Mouse (Mus musculus): Measurements from ENCODE around the gene Gm49387. TPM values are rescaled to one million over a fixed set of nuclear protein-coding genes. Genes with fewer than 3 reads are reported as not detected.

Gm49387 gene
- polyA plus RNA-seq, 1 experiment = not detected

GRCm38 (mm10) chr14:31653101-31653875 is 12.6 kb upstream of the Gm49387 start:
- no peaks in the 10 kb centered on the region for H3K36me3 ChIP-seq (ENCODE audit: control insufficient read depth, insufficient read depth, low read length, poor library complexity, severe bottlenecking)
- H3K9me3 ChIP-seq (replicated peaks; ENCODE audit: control insufficient read depth, insufficient read depth, low read length, poor library complexity, severe bottlenecking) = no peaks in the 10 kb centered on the region; the same call in 1 of the 2 replicates
- H3K27me3 ChIP-seq (ENCODE audit: control insufficient read depth, insufficient read depth, low read length, poor library complexity, severe bottlenecking) = no peaks in the 10 kb centered on the region
- H3K4me3 ChIP-seq (ENCODE audit: low read depth, low read length) = no peak overlapping the region
- no peak for TF ChIP-seq CTCF (IDR thresholded peaks at IDR 0.05; ENCODE audit: low read depth, low read length)
- TF ChIP-seq EP300 (IDR thresholded peaks at IDR 0.05; ENCODE audit: insufficient read depth, low read depth, low read length) = no peak
- no peak for TF ChIP-seq POLR2A (IDR thresholded peaks at IDR 0.05; ENCODE audit: insufficient read depth, low read length)
- H3K9ac ChIP-seq (ENCODE audit: low read depth, poor library complexity, severe bottlenecking) = no peak overlapping the region
- H3K27ac ChIP-seq (ENCODE audit: insufficient read depth, low read length) = no peak overlapping the region
- H3K4me1 ChIP-seq (ENCODE audit: control insufficient read depth, insufficient read depth, low read length) = no peaks in the 10 kb centered on the region

GRCm38 (mm10) chr14:31652624-31653023 is 11.9 kb upstream of the Gm49387 start:
- Histone ChIP-seq H3K27ac (ENCODE audit: insufficient read depth, low read length) (no peak overlapping the region), H3K36me3 (ENCODE audit: control insufficient read depth, insufficient read depth, low read length, poor library complexity, severe bottlenecking) (no peaks in the 10 kb centered on the region), H3K27me3 (ENCODE audit: control insufficient read depth, insufficient read depth, low read length, poor library complexity, severe bottlenecking) (no peaks in the 10 kb centered on the region), H3K9me3 (replicated peaks; ENCODE audit: control insufficient read depth, insufficient read depth, low read length, poor library complexity, severe bottlenecking) (no peaks in the 10 kb centered on the region; the same call in 1 of the 2 replicates), H3K9ac (ENCODE audit: low read depth, poor library complexity, severe bottlenecking) (no peak overlapping the region), H3K4me3 (ENCODE audit: low read depth, low read length) (no peak overlapping the region), H3K4me1 (ENCODE audit: control insufficient read depth, insufficient read depth, low read length) (no peaks in the 10 kb centered on the region)
- no peak for TF ChIP-seq POLR2A (IDR thresholded peaks at IDR 0.05; ENCODE audit: insufficient read depth, low read length)
- no peak for TF ChIP-seq CTCF (IDR thresholded peaks at IDR 0.05; ENCODE audit: low read depth, low read length)
- no peak for TF ChIP-seq EP300 (IDR thresholded peaks at IDR 0.05; ENCODE audit: insufficient read depth, low read depth, low read length)

GRCm38 (mm10) chr14:31652106-31652505 is 11.4 kb upstream of the Gm49387 start:
- no peaks in the 10 kb centered on the region; the same call in 1 of the 2 replicates for H3K9me3 ChIP-seq (replicated peaks; ENCODE audit: control insufficient read depth, insufficient read depth, low read length, poor library complexity, severe bottlenecking)
- H3K36me3 ChIP-seq (ENCODE audit: control insufficient read depth, insufficient read depth, low read length, poor library complexity, severe bottlenecking) = no peaks in the 10 kb centered on the region
- TF ChIP-seq EP300 (IDR thresholded peaks at IDR 0.05; ENCODE audit: insufficient read depth, low read depth, low read length) = no peak
- no peak for TF ChIP-seq CTCF (IDR thresholded peaks at IDR 0.05; ENCODE audit: low read depth, low read length)
- TF ChIP-seq POLR2A (IDR thresholded peaks at IDR 0.05; ENCODE audit: insufficient read depth, low read length) = no peak
- no peak overlapping the region for H3K9ac ChIP-seq (ENCODE audit: low read depth, poor library complexity, severe bottlenecking)
- no peaks in the 10 kb centered on the region for H3K4me1 ChIP-seq (ENCODE audit: control insufficient read depth, insufficient read depth, low read length)
- no peaks in the 10 kb centered on the region for H3K27me3 ChIP-seq (ENCODE audit: control insufficient read depth, insufficient read depth, low read length, poor library complexity, severe bottlenecking)
- H3K4me3 ChIP-seq (ENCODE audit: low read depth, low read length) = no peak overlapping the region
- H3K27ac ChIP-seq (ENCODE audit: insufficient read depth, low read length) = no peak overlapping the region

- Histone ChIP-seq H3K9ac (ENCODE audit: low read depth, poor library complexity, severe bottlenecking) (no peak overlapping the region), H3K27ac (ENCODE audit: insufficient read depth, low read length) (no peak overlapping the region), H3K27me3 (ENCODE audit: control insufficient read depth, insufficient read depth, low read length, poor library complexity, severe bottlenecking) (no peaks in the 10 kb centered on the region), H3K36me3 (ENCODE audit: control insufficient read depth, insufficient read depth, low read length, poor library complexity, severe bottlenecking) (no peaks in the 10 kb centered on the region), H3K4me1 (ENCODE audit: control insufficient read depth, insufficient read depth, low read length) (no peaks in the 10 kb centered on the region), H3K4me3 (ENCODE audit: low read depth, low read length) (no peak overlapping the region), H3K9me3 (replicated peaks; ENCODE audit: control insufficient read depth, insufficient read depth, low read length, poor library complexity, severe bottlenecking) (no peaks in the 10 kb centered on the region; the same call in 1 of the 2 replicates)
- TF ChIP-seq EP300 (IDR thresholded peaks at IDR 0.05; ENCODE audit: insufficient read depth, low read depth, low read length) (no peak), CTCF (IDR thresholded peaks at IDR 0.05; ENCODE audit: low read depth, low read length) (no peak), POLR2A (IDR thresholded peaks at IDR 0.05; ENCODE audit: insufficient read depth, low read length) (no peak)
Observed at GRCm38 (mm10) chr14:31651206-31651605, 10.5 kb upstream of the Gm49387 start.

- no peaks in the 10 kb centered on the region for H3K27me3 ChIP-seq (ENCODE audit: control insufficient read depth, insufficient read depth, low read length, poor library complexity, severe bottlenecking)
- H3K27ac ChIP-seq (ENCODE audit: insufficient read depth, low read length) = no peak overlapping the region
- no peak overlapping the region for H3K4me3 ChIP-seq (ENCODE audit: low read depth, low read length)
- TF ChIP-seq POLR2A (IDR thresholded peaks at IDR 0.05; ENCODE audit: insufficient read depth, low read length) (no peak), CTCF (IDR thresholded peaks at IDR 0.05; ENCODE audit: low read depth, low read length) (peak; percentile 22)
- H3K4me1 ChIP-seq (ENCODE audit: control insufficient read depth, insufficient read depth, low read length) = no peaks in the 10 kb centered on the region
- H3K9me3 ChIP-seq (replicated peaks; ENCODE audit: control insufficient read depth, insufficient read depth, low read length, poor library complexity, severe bottlenecking) = no peaks in the 10 kb centered on the region; the same call in 1 of the 2 replicates
- no peak overlapping the region for H3K9ac ChIP-seq (ENCODE audit: low read depth, poor library complexity, severe bottlenecking)
- no peaks in the 10 kb centered on the region for H3K36me3 ChIP-seq (ENCODE audit: control insufficient read depth, insufficient read depth, low read length, poor library complexity, severe bottlenecking)
Observed at GRCm38 (mm10) chr14:31650347-31650746, 9.7 kb upstream of the Gm49387 start.

- no peak overlapping the region for H3K9ac ChIP-seq (ENCODE audit: low read depth, poor library complexity, severe bottlenecking)
- TF ChIP-seq CTCF (IDR thresholded peaks at IDR 0.05; ENCODE audit: low read depth, low read length) (no peak), EP300 (IDR thresholded peaks at IDR 0.05; ENCODE audit: insufficient read depth, low read depth, low read length) (no peak), POLR2A (IDR thresholded peaks at IDR 0.05; ENCODE audit: insufficient read depth, low read length) (no peak)
- H3K9me3 ChIP-seq (replicated peaks; ENCODE audit: control insufficient read depth, insufficient read depth, low read length, poor library complexity, severe bottlenecking) = no peaks in the 10 kb centered on the region; the same call in 1 of the 2 replicates
- H3K4me3 ChIP-seq (ENCODE audit: low read depth, low read length) = no peak overlapping the region
- no peaks in the 10 kb centered on the region for H3K27me3 ChIP-seq (ENCODE audit: control insufficient read depth, insufficient read depth, low read length, poor library complexity, severe bottlenecking)
- H3K36me3 ChIP-seq (ENCODE audit: control insufficient read depth, insufficient read depth, low read length, poor library complexity, severe bottlenecking) = no peaks in the 10 kb centered on the region
- H3K27ac ChIP-seq (ENCODE audit: insufficient read depth, low read length) = no peak overlapping the region
- H3K4me1 ChIP-seq (ENCODE audit: control insufficient read depth, insufficient read depth, low read length) = no peaks in the 10 kb centered on the region
Observed at GRCm38 (mm10) chr14:31647991-31648390, 7.3 kb upstream of the Gm49387 start.
